Mouse (Mus musculus) small intestine, adult 2 months (tissue): Measurements from ENCODE around the gene Vps51. TPM values are rescaled to one million over a fixed set of nuclear protein-coding genes. Genes with fewer than 3 reads are reported as not detected.

ENCODE experiments used
- H3K27ac ChIP-seq: fragments of 200-500 bp; 2 replicates; pipeline ENCODE4 v1.5.1; 2012; ENCODE audit warnings: low read depth, low read length, control low read depth, inconsistent platforms; ENCODE audit not compliant: insufficient read depth
- H3K27me3 ChIP-seq: fragments of 200-500 bp; 2 replicates; pipeline ENCODE4 v1.6.1; 2012; ENCODE audit warnings: mild to moderate bottlenecking, moderate library complexity, low read length, inconsistent platforms; ENCODE audit not compliant: control insufficient read depth, insufficient read depth
- H3K36me3 ChIP-seq: fragments of 200-500 bp; 2 replicates; pipeline ENCODE4 v1.6.1; 2012; ENCODE audit warnings: mild to moderate bottlenecking, low read length, control low read depth, inconsistent platforms; ENCODE audit not compliant: control insufficient read depth, insufficient read depth
- H3K4me1 ChIP-seq: fragments of 200-500 bp; 2 replicates; pipeline ENCODE4 v1.6.1; 2012; ENCODE audit warnings: low read length, inconsistent platforms, mixed read lengths; ENCODE audit not compliant: control insufficient read depth, insufficient read depth, insufficient read length
- H3K4me3 ChIP-seq: fragments of 200-500 bp; 2 replicates; pipeline ENCODE4 v1.5.1; 2012; ENCODE audit warnings: low read depth, mild to moderate bottlenecking, control low read depth, inconsistent platforms, low read length, moderate library complexity
- CTCF ChIP-seq: fragments of 200-500 bp; IDR thresholded peaks from 2 replicates; pipeline ENCODE4 v1.5.1; 2012; ENCODE audit warnings: low read depth, mild to moderate bottlenecking, control low read depth, inconsistent platforms, low read length, moderate library complexity, mixed read lengths; ENCODE audit not compliant: insufficient replicate concordance, insufficient read length; ENCODE audit errors: extremely low read depth
- POLR2A ChIP-seq: fragments of 200-500 bp; IDR thresholded peaks from 2 replicates; pipeline ENCODE4 v1.6.1; 2012; ENCODE audit warnings: low read depth, mild to moderate bottlenecking, control low read depth, inconsistent platforms, low read length, moderate library complexity
- WGBS: fragments of 180-500 bp; shearing (Covaris S2); methylation state at CpG from one replicate; pipeline ENCODE4 v1.1.7; 2018; 5-methylcytosine and 5-hydroxymethylcytosine counted together
- polyA plus RNA-seq: library from polyadenylated mRNA; depleted of rRNA; stranded (reverse); fragments of >200 nt; gene quantifications from 2 replicates; pipeline ENCODE4 v1.2.3, GENCODE M21; 2012

The Vps51 gene
- polyA plus RNA-seq, 1 experiment = 84.2 TPM

GRCm38 (mm10) chr19:6117986-6118676 lies 41.1 kb upstream of the Vps51 start, which contains the start of gene Sac3d1:
Gene Sac3d1 (minus strand): TSS chr19:6118650.
- Histone ChIP-seq H3K27ac (peak within 1 kb of the TSS; percentile 83), H3K27me3 (no peaks in the 10 kb centered on the region), H3K4me1 (peaks cover 24% of the 10 kb centered on the region), H3K36me3 (peaks cover 35% of the 10 kb centered on the region), H3K4me3 (peak within 1 kb of the TSS; percentile 73)
- TF ChIP-seq CTCF (no peak), POLR2A (peak; percentile 44)
- under 1% methylated on average over 77 of the region's 77 CpGs for WGBS

GRCm38 (mm10) chr19:6117346-6117985 lies 40.4 kb upstream of the Vps51 start:
- H3K4me1 ChIP-seq = peaks cover 22% of the 10 kb centered on the region
- H3K27ac ChIP-seq = peak overlapping the region; percentile 83
- peak overlapping the region; percentile 73 for H3K4me3 ChIP-seq
- WGBS = 2% methylated on average over 32 of the region's 32 CpGs
- H3K27me3 ChIP-seq = no peaks in the 10 kb centered on the region
- no peak for TF ChIP-seq CTCF
- no peak; the same call in 1 of the 2 replicates for TF ChIP-seq POLR2A
- H3K36me3 ChIP-seq = peaks cover 41% of the 10 kb centered on the region

DNA sequence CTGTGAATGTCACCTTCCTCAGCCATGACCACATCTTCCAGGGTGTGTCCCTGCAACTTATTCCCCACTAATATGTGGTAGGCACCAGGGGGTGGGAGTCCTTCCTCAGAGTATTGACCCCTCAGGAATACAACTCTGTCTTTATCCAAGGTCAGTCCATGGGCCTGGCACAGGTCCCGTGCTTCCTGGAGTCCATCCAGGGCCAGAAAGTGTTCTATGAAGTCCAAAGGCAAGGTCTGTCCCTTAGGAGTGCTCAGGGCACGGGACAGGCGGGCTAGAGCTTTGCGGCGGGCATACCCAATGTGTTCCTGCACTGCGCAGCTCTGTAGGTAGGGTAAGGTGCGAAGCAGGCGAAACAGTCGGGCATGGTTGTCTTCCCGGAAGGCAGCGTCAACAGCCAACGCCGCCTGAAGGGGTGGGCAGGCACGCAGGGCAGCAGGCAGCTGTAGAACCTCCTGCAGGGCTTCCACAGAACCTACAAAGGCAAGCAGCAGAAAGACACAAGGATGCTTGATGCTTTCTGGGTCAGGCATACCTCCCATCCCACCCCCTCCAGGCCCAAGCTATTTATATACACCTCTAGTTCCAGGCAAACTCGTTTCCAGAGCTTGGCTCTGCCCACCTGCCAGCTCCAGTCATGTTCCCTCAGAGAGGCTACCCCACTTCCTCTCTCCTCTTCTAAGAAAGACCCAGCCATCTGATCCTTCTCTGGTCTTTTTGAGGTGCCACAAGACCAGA lies 39.3 kb upstream of the Vps51 start:
- H3K27me3 ChIP-seq = no peaks in the 10 kb centered on the region
- H3K4me1 ChIP-seq = peaks cover 16% of the 10 kb centered on the region; the same call in 1 of the 2 replicates
- WGBS = 81% methylated on average over 15 of the region's 15 CpGs
- H3K27ac ChIP-seq = no peak overlapping the region
- H3K36me3 ChIP-seq = peaks cover 52% of the 10 kb centered on the region
- TF ChIP-seq POLR2A (no peak), CTCF (no peak)
- H3K4me3 ChIP-seq = no peak overlapping the region

GRCm38 (mm10) chr19:6113116-6113515 lies 36.1 kb upstream of the Vps51 start:
- Histone ChIP-seq H3K4me3 (no peak overlapping the region), H3K4me1 (peaks cover 6% of the 10 kb centered on the region; the same call in 1 of the 2 replicates), H3K36me3 (peaks cover 71% of the 10 kb centered on the region), H3K27me3 (no peaks in the 10 kb centered on the region), H3K27ac (no peak overlapping the region)
- TF ChIP-seq POLR2A (no peak), CTCF (no peak)
- 57% methylated on average over 6 of the region's 6 CpGs for WGBS

- Histone ChIP-seq H3K4me1 (peaks cover 19% of the 10 kb centered on the region), H3K4me3 (peak within 1 kb of the TSS; percentile 64), H3K27me3 (no peaks in the 10 kb centered on the region), H3K36me3 (peaks cover 21% of the 10 kb centered on the region; the same call in 1 of the 2 replicates), H3K27ac (peak within 1 kb of the TSS; percentile 71)
- 38% methylated on average over 7 of the region's 7 CpGs for WGBS
- TF ChIP-seq CTCF = no peak
- TF ChIP-seq POLR2A = peak; percentile 95
Observed at GRCm38 (mm10) chr19:6105586-6105985, 28.6 kb upstream of the Vps51 start, which contains the start of gene Naaladl1. Gene Naaladl1 (plus strand): TSS chr19:6105782.

- WGBS = 30% methylated on average over 4 of the region's 4 CpGs
- Histone ChIP-seq H3K4me3 (no peak overlapping the region), H3K36me3 (peaks cover 14% of the 10 kb centered on the region; the same call in 1 of the 2 replicates), H3K27me3 (no peaks in the 10 kb centered on the region), H3K27ac (peak overlapping the region; percentile 71), H3K4me1 (peaks cover 19% of the 10 kb centered on the region)
- TF ChIP-seq CTCF (no peak), POLR2A (no peak)
Observed at GRCm38 (mm10) chr19:6104476-6104875, 27.4 kb upstream of the Vps51 start.
